Mouse (Mus musculus): ENCODE measurements around the gene Rbm19.

Gene Rbm19

DNA sequence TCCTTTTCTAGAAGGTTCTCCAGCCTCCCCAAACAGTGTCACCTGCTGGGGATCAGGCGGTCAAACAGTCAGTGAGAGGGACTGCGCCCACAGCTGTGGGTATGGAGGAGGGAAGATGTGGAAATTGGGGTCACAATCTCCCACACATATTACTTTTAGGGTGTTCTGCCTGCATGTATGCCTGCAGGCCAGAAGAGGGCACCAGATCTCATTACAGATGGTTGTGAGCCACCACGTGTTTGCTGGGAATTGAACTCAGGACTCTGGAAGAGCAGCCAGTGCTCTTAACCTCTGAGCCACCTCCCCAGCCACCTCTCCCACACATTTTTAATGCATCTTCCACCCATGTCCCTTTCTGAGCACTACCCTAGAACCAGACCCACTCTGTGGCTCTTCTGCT lies 88.1 kb downstream of the Rbm19 start:
- DNase-seq (ENCODE audit: low spot score in 2 of 2): no peak

DNA sequence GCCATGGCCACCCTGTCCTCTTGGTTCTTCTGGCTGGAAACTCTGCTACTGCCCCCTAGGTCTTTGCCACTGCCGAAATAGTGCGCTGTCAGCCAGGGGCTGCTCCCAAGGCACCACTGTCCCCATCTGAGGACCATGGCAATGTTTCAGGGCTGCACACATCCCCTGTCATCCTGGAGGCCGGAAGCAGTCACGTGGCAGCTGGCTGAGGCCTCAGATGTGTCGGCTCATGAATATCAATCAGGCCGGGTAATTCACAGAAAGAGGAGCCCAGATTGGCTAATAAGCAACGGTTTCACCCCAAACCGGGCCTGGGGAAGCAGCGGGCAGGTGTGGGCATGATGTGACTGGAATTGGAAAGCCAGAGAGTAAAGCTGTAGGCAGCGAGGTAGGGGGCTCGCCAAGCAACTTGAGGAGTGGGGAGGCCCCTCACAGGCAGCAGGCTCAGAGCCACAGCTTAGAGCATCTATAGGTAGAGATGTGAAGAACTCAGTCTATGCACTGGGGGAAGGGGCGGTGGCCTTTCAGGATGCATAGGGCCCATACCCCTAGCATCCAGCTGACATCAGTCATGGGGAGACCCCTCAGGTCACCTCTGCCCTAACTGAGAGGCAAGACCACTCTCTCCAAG lies 90.2 kb downstream of the Rbm19 start:
- no peak for DNase-seq (ENCODE audit: low spot score in 2 of 2)

DNA sequence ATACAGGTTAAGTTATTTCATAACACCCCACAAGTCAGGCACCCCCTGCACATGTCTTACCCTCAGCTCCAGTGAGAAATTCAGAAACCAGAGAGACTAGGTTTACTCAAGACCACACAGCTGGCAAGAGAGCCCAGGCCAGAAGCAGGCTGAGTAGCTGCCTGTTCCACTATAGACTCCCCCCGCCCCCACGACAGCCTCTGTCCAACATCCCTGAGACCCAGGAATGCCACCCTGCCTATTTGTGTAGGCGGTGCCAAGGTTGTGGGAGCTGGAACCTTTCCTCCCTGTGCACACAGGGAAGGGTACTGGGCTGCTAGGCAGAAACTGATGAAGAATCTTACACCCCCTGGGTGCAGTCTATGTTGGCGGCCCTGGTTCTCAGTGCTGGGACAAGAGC lies 91.2 kb downstream of the Rbm19 start:
- no peak for DNase-seq (ENCODE audit: low spot score in 2 of 2)

DNA sequence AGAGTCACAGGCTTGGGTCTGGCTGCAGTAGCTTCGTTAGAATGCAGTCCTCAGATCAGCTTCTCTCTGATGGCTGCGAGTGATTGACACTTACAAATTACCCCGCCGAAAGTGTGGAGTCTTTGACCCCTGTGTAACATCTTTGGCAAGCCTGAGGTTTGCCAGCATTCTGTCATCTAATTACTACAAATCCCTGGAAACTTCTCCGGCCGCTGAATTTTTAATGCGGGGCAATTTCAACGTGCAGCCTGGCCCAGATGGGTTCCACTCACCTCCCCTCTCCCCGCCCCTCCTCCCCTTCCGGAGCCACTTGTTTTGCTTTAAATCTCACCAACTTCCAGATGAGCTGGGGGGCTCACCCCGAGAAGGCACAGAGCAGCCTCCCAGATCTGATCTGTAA lies 94.4 kb downstream of the Rbm19 start:
- DNase-seq (ENCODE audit: low spot score in 2 of 2): no peak

DNA sequence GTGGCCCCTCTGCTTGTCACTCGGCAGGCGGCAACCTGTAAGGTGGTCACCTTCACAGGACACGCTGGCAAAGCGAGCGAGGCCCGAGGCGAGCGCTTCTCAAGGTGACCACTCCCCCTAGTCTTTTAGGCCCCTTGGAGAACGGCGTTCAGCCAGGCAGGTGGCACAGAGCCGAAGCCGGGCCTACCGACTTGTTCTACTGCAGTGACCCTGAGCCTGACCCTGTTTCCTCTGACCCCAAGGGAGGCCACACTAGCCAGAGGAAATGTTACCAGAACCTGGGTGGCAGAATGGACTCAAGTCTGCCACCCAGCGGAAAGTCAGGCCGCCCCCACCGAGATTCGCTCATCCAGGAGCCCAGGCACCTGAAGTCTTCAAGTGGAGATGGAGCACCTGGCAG lies 94.9 kb downstream of the Rbm19 start:
- no peak for DNase-seq (ENCODE audit: low spot score in 2 of 2)

DNA sequence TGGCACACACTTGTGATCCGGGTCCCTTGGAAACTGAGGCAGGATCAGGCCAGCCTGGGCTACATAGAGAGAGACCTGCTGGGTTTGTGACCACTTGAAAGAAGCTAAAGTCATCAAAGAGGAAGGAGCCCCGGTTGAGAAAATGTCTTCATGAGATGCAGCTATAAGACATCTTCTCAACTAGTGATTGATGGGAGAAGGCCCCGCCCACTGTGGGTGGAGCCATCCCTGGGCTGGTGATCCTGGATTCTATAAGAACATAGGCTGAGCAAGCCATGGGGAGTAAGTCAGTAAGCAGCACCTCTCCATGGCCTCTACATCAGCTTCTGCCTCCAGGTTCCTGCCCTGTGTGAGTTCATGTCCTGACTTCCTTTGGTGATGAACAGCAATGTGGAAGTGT lies 98.2 kb downstream of the Rbm19 start:
- no peak for DNase-seq (ENCODE audit: low spot score in 2 of 2)

DNA sequence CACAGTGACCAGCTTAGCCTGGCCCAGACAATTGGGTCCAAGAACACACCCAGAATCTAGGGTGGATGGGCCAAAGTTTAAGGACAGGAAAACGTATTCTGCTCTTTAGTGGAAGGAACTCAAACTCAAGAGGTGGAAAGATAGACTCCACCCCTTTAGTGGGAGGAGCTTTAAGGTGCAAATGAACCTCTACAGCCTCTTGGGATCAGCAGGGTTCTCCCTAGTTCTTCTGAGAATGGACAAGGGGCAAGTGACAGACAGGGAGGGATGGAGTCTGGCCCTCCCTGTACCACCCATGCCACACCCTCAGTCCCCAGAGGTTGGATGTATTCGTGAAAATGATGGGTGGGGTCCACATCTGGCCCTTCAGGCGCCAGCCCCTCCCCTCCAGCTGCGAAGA lies 105.0 kb downstream of the Rbm19 start:
- DNase-seq (ENCODE audit: low spot score in 2 of 2): no peak

DNA sequence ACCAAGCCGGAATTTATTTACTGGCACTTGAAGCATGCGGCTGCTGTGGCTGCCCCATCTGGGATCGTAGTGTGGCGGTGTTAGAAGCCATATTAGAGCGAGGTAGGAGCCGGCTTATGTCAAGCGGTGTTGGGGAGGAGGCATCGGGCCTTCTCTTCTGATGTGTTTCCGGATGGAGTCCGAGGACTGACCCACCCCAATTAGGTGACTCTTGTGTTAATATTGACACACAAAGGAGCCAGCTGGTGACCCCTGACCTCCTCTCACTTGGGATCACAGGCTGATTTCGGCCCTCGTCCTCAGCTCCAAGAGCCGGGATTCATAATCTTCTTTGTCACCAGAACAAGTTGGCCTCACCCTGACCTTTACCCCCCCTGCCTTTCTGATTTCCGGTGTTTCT lies 109.1 kb downstream of the Rbm19 start:
- no peak for DNase-seq (ENCODE audit: low spot score in 2 of 2)

DNA sequence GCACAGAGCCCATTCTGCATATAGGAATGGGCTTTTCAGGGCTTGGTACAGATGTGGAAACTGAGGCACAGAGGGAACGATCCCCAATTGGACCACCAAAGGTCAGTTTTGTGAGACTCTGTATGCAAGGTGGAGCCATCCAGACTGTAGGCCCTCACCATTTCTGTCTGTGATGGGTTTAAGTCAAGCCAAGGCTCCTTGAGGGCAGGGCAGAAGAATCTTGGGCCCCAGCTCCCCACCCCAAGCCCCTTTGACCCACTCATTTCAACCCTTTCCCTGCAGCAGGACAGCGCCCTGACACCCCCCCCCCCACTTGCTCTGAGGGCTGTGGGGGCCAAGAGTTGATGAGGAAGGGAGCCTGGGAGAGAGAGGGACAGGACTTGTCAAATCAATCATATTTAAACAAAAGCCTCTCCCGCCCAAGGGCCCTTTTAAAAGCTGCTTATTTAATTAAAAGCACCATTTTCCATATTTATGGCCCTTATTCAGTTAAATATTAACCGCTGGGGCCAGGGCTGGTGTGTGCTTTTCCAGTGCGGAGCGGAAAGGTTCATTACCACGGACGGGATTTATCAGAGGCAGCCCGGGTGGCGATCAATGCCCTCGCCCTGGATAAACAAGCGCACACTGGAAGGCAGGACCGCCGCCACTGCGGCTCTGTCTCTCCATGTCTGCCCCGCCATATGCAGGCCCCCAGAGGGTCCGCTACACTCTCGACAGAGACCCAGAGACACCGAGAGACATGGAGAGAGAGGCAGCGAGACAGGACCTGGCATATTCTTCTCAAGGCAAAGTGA lies 112.5 kb downstream of the Rbm19 start:
- DNase-seq (ENCODE audit: low spot score in 2 of 2): no peak

DNA sequence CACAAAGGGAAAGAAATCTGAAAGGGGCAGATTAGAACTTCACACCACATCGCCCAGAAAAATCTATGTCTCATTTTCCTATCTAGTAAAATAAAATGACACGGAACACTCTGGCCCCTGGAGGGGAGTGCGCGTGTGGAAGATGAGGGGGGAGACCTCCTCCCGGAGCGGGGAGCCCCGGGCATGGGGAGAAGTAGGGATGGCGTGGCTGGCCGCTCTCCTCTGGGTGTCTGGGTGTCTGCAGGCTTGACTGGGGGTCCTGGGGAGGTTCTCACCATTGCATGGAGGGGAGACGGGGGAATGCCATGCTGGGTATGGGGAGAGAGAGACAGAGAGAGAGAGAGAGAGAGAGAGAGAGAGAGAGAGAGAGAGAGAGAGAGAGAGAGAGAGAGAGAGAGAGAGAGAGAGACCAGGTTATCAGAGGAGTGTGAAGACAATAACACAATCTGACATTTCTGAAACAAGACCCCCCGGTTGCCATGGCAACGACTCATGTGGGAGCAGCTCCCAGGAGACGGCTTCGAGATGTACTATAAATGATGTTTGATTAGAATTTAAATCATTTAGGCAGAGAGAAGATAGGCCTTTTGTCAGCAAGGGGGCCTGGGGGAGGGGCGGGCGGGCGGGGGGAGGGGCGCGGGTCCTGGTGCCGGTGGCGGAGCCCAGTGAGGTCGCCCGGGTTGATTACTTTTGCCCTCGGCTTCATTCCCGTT lies 115.3 kb downstream of the Rbm19 start:
- DNase-seq (ENCODE audit: low spot score in 2 of 2): no peak

DNA sequence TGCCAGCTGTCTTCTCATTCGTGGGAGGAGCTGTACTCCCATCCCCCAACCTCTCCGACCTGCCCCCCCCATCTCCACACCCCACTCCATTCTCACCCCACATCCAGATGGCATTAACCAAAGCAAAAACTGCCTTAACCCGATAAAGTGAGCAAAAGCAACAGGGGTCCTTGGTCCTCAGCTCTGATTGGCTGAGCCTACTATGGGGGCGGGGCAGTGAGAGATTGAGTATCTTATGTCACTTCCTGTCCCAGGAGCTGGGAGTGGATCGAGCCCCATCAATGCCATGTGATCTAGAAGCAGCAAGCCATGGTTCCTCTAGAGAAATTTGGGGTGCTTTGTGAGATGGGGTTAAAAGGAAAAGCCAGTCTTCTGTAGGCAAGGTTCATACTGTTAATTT lies 118.9 kb downstream of the Rbm19 start:
- DNase-seq (ENCODE audit: low spot score in 2 of 2): no peak

DNA sequence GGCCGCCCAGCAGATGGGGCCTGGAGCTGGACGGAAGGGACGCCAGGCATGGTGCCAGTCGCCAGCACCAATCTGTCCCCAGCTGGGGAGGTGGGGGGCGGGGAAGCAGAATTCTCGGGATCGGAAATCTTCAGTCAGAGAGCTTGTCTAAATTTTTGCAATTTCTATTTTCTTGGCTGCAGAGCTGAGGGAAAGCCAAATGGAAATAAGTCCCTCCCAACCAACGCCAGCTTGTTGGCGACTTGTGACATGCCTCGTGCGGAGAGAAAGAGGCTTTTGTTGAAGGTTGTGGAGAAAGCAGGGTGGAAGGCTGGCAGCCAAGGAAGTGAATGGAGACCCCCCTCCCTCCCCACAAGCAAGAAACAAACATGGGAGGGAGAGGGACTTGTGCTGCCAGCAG lies 119.3 kb downstream of the Rbm19 start:
- DNase-seq (ENCODE audit: low spot score in 2 of 2): no peak

DNA sequence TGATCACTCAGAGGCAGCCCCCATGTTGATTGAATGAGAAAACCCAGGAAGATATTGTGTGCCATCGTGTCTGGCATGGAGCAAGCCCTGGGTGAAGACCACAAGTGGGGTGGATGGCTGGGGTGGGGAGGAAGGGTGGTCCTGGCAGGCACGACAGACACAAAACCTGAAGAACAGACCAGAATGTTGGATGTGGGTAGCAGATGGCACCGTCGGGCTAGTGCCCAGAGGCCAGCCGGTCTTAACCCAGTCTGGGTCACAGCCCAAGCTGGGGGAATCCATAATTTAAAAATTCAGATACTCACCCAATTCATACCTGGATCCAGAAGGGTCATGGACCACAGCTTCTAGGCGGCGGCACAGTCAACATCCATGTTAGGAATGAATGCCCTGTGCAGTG lies 123.8 kb downstream of the Rbm19 start:
- no peak for DNase-seq (ENCODE audit: low spot score in 2 of 2)

DNA sequence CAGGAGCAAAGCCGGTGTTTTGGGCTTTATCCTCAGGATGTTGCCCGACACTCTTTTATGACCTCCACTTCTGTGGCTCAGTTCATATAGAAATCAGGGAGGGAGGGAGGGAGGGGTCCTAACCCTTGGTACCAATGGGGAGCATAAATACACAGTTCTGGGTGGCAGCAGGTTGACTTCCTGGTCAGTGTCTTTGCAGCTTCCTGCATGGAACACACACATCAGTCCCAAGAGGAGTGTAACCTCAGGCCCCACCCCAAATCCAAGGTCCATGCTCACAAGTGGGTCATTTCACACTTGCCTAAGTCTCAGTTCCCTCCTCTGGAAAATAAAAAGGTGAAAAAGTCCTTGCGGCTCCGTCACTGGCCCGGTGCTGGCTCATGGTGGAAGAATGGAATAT lies 129.1 kb downstream of the Rbm19 start:
- no peak for DNase-seq (ENCODE audit: low spot score in 2 of 2)

Measured in spleen, postnatal 36 days (tissue).